Mouse (Mus musculus): Measurements from ENCODE around the gene Wdr54.

- no peak for TF ChIP-seq CTCF (conservative IDR thresholded peaks at IDR 0.05; ENCODE audit: low read length)
- no peak for TF ChIP-seq NANOG (IDR thresholded peaks at IDR 0.05; ENCODE audit: borderline replicate concordance, low read length)
- no peak for TF ChIP-seq POU5F1 (IDR thresholded peaks at IDR 0.05; ENCODE audit: borderline replicate concordance, low read length)
Measured at GRCm38 (mm10) chr6:83166243-83166630, 10.0 kb upstream of the Wdr54 start.

All from E14TG2a.4 (cell line).